Mouse (Mus musculus): ENCODE results near the gene Gm14410. TPM values are rescaled to one million over a fixed set of nuclear protein-coding genes. Genes with fewer than 3 reads are reported as not detected.
"Not testable (repeated sequence)": the region's sequence is repeated elsewhere in the genome, so short reads cannot be mapped to it uniquely, and the experiment has no call there.

Gene Gm14410
- total RNA-seq (2014; fragmentation: Nextera tagmentation): 8.4 and 20.2 TPM in 2 replicates
- total RNA-seq (2017): 0.89 and 12.9 TPM in 2 replicates

- 0 out of 2 replicates have a peak, but pooled peaks have one; percentile 68 for ATAC-seq (replicated peaks; ENCODE audit: low FRiP score, low TSS enrichment, poor library complexity, severe bottlenecking)
Measured at GRCm38 (mm10) chr2:177206341-177206740, at the start of gene Gm14410. Gm14410 (minus strand) TSS chr2:177206421.

- not testable (repeated sequence) for ATAC-seq (replicated peaks; ENCODE audit: low FRiP score, low TSS enrichment, poor library complexity, severe bottlenecking)
Measured at GRCm38 (mm10) chr2:177247449-177247848, 41.2 kb upstream of the Gm14410 start.

GRCm38 (mm10) chr2:177230461-177230860, 24.2 kb upstream of the Gm14410 start:
- ATAC-seq (replicated peaks; ENCODE audit: low FRiP score, low TSS enrichment, poor library complexity, severe bottlenecking): not testable (repeated sequence)

- ATAC-seq (replicated peaks; ENCODE audit: low FRiP score, low TSS enrichment, poor library complexity, severe bottlenecking): not testable (repeated sequence)
Measured at GRCm38 (mm10) chr2:177172749-177173148, 33.5 kb downstream of the Gm14410 start.

Other genes starting within 250 kb of the Gm14410 start
- 1.5 and 10.7 TPM in 2 replicates for gene Gm14419, start 205.5 kb downstream of the Gm14410 start, total RNA-seq (2014; fragmentation: Nextera tagmentation)
- gene Gm14419, start 205.5 kb downstream of the Gm14410 start, total RNA-seq (2017): 5.3 and 39.4 TPM in 2 replicates
- gene Gm14401, start 132.1 kb downstream of the Gm14410 start, total RNA-seq (2014; fragmentation: Nextera tagmentation): not detected in 2 replicates
- gene Gm14401, start 132.1 kb downstream of the Gm14410 start, total RNA-seq (2017): 2.2 TPM in 1 of 2 replicates, not detected in the other
- not detected in 2 replicates for gene Gm14409, start 60.6 kb upstream of the Gm14410 start, total RNA-seq (2014; fragmentation: Nextera tagmentation)
- 0.30 TPM in 1 of 2 replicates, not detected in the other for gene Gm14409, start 60.6 kb upstream of the Gm14410 start, total RNA-seq (2017)
- gene Gm14412, start 117.9 kb upstream of the Gm14410 start, total RNA-seq (2014; fragmentation: Nextera tagmentation): 1.8 TPM in 1 of 2 replicates, not detected in the other
- 0.91 TPM in 1 of 2 replicates, not detected in the other for gene Gm14412, start 117.9 kb upstream of the Gm14410 start, total RNA-seq (2017)
- 4.4 TPM in 1 of 2 replicates, not detected in the other for gene Gm14418, start 191.9 kb upstream of the Gm14410 start, total RNA-seq (2014; fragmentation: Nextera tagmentation)
- 8.0 TPM in 1 of 2 replicates, not detected in the other for gene Gm14418, start 191.9 kb upstream of the Gm14410 start, total RNA-seq (2017)

All from megakaryocyte-erythroid progenitor cell, adult 5-6 weeks (primary cell).